Mouse (Mus musculus) liver, embryonic 13.5 days (tissue): ENCODE data around the gene Agtrap. TPM values are rescaled to one million over a fixed set of nuclear protein-coding genes. Genes with fewer than 3 reads are reported as not detected.

ENCODE experiments used
- ATAC-seq: fragments of 200-750 bp; cut with Nextera tagmentation; 2 replicates; pipeline ENCODE4 v1.8.0; 2017; ENCODE audit warnings: low read depth, mild to moderate bottlenecking, moderate number of reproducible peaks, moderate library complexity
- DNase-seq: peaks from one replicate; pipeline ENCODE4 v3.0.0; 2022
- H3K27ac ChIP-seq: fragments of 300-500 bp; sonication (generic); 2 replicates; pipeline ENCODE4 v1.5.1; 2015; ENCODE audit warnings: moderate library complexity, mild to moderate bottlenecking, inconsistent platforms
- H3K27me3 ChIP-seq: fragments of 300-500 bp; sonication (generic); 2 replicates; pipeline ENCODE4 v1.6.1; 2015; ENCODE audit warnings: mild to moderate bottlenecking, inconsistent platforms
- H3K36me3 ChIP-seq: fragments of 300-500 bp; sonication (generic); 2 replicates; pipeline ENCODE4 v1.6.1; 2015; ENCODE audit warnings: mild to moderate bottlenecking, inconsistent platforms
- H3K4me1 ChIP-seq: fragments of 300-500 bp; sonication (generic); replicated peaks from 2 replicates; pipeline ENCODE4 v1.6.1; 2015; ENCODE audit warnings: inconsistent platforms
- H3K4me2 ChIP-seq: fragments of 300-500 bp; sonication (generic); 2 replicates; pipeline ENCODE4 v1.6.1; 2015; ENCODE audit warnings: inconsistent platforms, mild to moderate bottlenecking, moderate library complexity
- H3K4me3 ChIP-seq: fragments of 300-500 bp; sonication (generic); replicated peaks from 2 replicates; pipeline ENCODE4 v1.5.1; 2015; ENCODE audit warnings: mild to moderate bottlenecking, inconsistent platforms
- H3K9ac ChIP-seq: fragments of 300-500 bp; sonication (generic); 2 replicates; pipeline ENCODE4 v1.6.1; 2015; ENCODE audit warnings: mild to moderate bottlenecking, inconsistent platforms
- H3K9me3 ChIP-seq: fragments of 300-500 bp; sonication (generic); replicated peaks from 2 replicates; pipeline ENCODE4 v1.6.1; 2016; ENCODE audit warnings: inconsistent platforms
- WGBS: fragments of 180-500 bp; shearing (Covaris S2); methylation state at CpG from one replicate; pipeline ENCODE4 v1.1.7; 2015; ENCODE audit not compliant: insufficient replicate concordance; 5-methylcytosine and 5-hydroxymethylcytosine counted together
- polyA plus RNA-seq: library from polyadenylated mRNA; unstranded; fragments of >200 nt; fragmentation: Nextera tagmentation; extraction: Ambion mirVana; gene quantifications from 2 replicates; pipeline ENCODE4 v1.2.1, GENCODE M21; 2015

Gene Agtrap
- polyA plus RNA-seq = 11.2 and 11.7 TPM in 2 replicates

DNA sequence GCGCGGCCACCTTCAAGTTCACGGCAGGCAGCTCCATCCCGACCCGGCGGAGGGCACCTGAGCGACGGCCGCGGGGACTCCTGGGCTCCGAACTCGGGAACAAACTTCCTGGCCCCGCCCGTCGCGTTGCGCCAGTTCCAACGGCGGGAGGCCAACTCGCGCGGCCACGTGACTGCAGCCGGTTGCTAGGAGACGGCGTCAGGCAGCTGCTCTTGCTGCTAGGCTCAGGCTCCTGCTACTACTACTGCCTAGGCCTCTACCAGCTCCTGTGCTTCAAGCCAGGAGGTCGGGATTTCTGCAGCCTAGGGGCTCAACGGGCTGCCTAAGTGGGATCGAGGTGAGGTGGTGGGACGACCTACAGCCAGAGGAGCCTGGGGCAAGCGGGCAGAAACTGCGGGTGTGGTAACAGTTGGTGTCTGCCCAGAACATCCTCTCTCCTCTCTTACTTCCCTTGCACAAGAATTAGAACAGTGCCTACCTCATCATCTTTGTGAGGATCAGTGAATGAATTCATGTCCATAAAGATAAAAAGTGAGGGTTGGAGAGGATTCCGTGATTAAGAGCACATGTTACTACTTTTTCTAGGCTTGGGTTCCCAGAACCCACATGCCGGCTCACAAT lies at the start of gene Agtrap:
Gene Agtrap, minus strand, starts transcription at position 125 of the 621 bp plus-strand sequence.
- Histone ChIP-seq H3K9me3 (no peaks in the 10 kb centered on the region), H3K27me3 (no peaks in the 10 kb centered on the region), H3K4me1 (peaks cover 52% of the 10 kb centered on the region), H3K27ac (peak within 1 kb of the TSS; percentile 81), H3K9ac (peak within 1 kb of the TSS; percentile 92), H3K4me3 (peak within 1 kb of the TSS; percentile 83), H3K36me3 (no peaks in the 10 kb centered on the region), H3K4me2 (peak within 1 kb of the TSS; percentile 91)
- ATAC-seq (peak; percentile 79), DNase-seq (peak; percentile 87)
- WGBS = 8% methylated on average over 34 of the region's 34 CpGs

DNA sequence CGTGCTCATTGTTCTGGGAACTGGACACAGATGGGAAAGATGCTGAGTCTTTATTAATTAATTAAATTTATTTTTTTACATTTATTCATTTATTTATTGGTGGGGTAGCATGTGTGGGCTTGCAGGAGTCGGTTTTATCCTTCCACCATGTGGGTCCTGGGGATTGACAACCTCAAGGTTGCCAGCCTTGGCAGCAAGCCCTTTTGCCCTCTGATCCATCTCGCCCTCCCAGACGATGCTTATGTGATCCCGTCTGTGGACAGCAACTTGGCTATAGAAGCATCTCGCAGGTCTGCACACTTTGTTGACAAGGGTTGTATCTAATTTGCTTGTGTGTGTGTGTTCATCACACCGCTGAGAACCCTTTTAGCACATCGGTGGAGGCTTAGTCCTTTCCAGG lies 49.7 kb upstream of the Agtrap start:
- peaks cover 45% of the 10 kb centered on the region for H3K27me3 ChIP-seq
- H3K4me2 ChIP-seq = no peak overlapping the region
- no peak overlapping the region for H3K27ac ChIP-seq
- WGBS = 55% methylated on average over 8 of the region's 8 CpGs
- H3K9me3 ChIP-seq = no peaks in the 10 kb centered on the region
- DNase-seq = no peak
- H3K4me3 ChIP-seq = no peak overlapping the region
- H3K9ac ChIP-seq = no peak overlapping the region
- H3K4me1 ChIP-seq = peaks cover 16% of the 10 kb centered on the region
- no peaks in the 10 kb centered on the region for H3K36me3 ChIP-seq
- no peak for ATAC-seq

DNA sequence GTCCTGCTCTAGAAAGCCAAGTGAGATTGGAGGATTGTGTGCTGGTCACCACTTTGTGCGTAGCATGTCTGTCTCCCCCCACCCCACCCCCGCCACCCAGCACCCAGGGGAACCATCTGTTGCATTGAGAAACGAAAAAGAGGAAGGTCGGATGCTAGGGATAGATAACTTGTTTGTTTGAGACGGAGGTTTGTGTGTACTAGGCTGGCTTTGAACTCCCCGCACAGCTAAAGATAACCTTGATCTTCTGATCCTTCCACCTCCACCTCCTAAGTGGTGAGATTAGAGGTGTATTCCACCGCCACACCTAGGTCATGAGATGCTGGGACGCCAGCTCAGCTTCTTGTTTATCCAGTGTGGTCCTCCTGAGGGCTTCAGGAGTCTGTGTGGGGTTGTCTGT lies 47.2 kb upstream of the Agtrap start:
- 23% methylated on average over 8 of the region's 8 CpGs for WGBS
- H3K4me3 ChIP-seq = no peak overlapping the region
- no peak overlapping the region for H3K4me2 ChIP-seq
- peaks cover 70% of the 10 kb centered on the region for H3K27me3 ChIP-seq
- no peaks in the 10 kb centered on the region for H3K9me3 ChIP-seq
- ATAC-seq (no peak), DNase-seq (no peak)
- H3K27ac ChIP-seq = no peak overlapping the region
- H3K9ac ChIP-seq = no peak overlapping the region
- no peaks in the 10 kb centered on the region for H3K36me3 ChIP-seq
- peaks cover 14% of the 10 kb centered on the region for H3K4me1 ChIP-seq

DNA sequence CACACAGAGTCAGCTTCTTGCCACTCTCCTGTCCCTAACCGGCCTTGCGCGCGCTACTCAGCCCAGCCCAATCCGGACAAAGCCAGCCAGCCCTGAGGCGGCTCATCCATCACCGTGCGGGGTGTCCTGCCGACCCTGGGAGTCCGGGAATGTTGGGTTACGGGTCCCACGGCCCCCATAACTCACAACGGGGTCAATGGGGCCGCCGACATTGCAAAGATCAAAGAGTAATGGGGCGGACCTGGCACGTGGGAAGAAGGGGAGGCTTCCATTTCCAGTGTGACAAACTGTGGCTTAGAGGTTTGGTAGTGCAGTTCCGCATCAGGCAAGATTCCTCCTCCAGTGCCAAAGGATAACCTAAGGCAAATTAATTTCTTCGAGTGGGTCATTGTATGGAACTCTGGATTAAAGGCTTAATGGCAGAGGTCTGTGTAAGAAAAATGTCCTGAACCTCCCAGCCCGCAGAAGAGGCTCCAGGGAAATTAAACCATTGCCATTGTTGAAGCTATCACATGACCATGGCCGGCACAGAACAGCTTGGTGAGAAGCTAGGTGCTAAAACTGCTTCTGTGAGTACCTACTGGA lies 43.8 kb upstream of the Agtrap start:
- DNase-seq (no peak), ATAC-seq (no peak)
- peaks cover 8% of the 10 kb centered on the region for H3K4me1 ChIP-seq
- no peak overlapping the region for H3K9ac ChIP-seq
- no peak overlapping the region for H3K4me3 ChIP-seq
- 0 out of 2 replicates have a peak overlapping the region, but pooled peaks have one; percentile 14 for H3K4me2 ChIP-seq
- peaks cover 72% of the 10 kb centered on the region for H3K27me3 ChIP-seq
- H3K27ac ChIP-seq = no peak overlapping the region
- H3K36me3 ChIP-seq = no peaks in the 10 kb centered on the region
- no peaks in the 10 kb centered on the region for H3K9me3 ChIP-seq
- WGBS = 4% methylated on average over 21 of the region's 21 CpGs

DNA sequence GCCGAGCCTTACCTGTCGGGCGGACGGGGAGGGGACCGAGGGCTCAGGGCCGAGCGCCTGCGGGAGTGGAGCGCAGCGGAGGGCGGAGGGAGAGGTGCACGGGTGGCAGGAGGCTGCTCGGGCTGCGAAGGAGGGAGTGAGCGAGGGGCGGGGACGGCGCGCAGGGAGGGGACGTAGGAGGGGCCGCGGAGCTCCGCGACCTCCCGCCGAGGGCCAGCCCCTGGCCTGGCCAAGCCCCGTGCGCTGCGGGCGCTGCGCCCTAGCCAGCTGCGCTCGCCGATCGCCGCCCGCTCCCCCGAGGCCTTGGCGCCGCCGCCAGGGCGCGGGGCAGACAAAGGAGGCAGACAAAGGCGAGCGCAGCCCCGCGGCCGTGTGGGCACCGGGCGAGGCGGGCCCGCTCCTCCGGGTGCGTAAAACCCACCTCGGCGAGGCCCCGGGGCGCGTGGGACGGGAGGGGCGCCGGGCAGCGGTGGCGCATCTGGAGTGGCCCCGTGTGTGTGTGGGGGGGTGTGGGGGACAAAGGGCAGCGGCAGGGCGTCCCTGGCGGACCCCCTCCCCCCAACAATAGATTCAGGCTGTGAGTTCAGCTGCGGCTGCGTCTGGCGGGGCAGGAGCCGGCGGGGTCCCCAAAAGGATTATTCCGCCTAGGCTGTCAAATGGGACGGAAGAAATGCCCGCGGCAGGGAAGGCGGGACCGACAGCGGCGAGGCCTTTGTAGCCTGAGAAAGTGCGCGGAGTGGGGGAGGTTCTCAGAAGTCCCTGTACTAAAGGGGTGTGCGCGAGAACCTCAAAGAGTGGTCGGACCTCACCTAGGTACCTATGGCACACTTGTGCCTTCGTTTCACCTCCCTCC lies 43.0 kb upstream of the Agtrap start, which contains the start of gene Draxin:
Gene Draxin, minus strand, starts transcription at position 138 of the 853 bp plus-strand sequence.
- 2% methylated on average over 63 of the region's 87 CpGs for WGBS
- H3K4me2 ChIP-seq = peak within 1 kb of the TSS; percentile 58
- no peak within 1 kb of the TSS for H3K9ac ChIP-seq
- peak; percentile 38; the same call in 1 of the 2 replicates for ATAC-seq
- no peaks in the 10 kb centered on the region for H3K9me3 ChIP-seq
- peaks cover 72% of the 10 kb centered on the region for H3K27me3 ChIP-seq
- DNase-seq = no peak
- H3K4me3 ChIP-seq = peak within 1 kb of the TSS; percentile 47
- no peak within 1 kb of the TSS for H3K27ac ChIP-seq
- no peaks in the 10 kb centered on the region for H3K36me3 ChIP-seq
- H3K4me1 ChIP-seq = peaks cover 8% of the 10 kb centered on the region

DNA sequence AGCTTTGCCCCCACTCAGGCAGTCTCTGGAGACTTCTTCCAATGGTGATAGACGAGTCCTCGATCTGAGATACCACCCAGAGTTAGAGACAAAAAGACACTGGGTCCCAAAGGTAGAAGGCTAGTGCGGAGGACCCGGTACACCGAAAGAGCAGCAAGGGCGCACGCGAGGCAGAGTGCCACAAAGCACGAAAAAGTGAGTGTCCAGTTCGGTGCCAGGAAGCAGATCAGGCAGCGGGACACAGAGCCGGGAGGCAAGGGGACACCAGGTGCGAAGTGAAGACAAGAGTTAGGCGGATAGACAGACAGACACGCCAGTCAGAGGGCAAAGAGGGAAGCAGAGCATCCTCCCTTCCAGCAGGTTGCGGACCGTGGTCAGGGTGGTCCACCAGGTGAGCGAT lies 42.3 kb upstream of the Agtrap start, which contains the start of gene Mad2l2:
Gene Mad2l2, plus strand, starts transcription at position 252 of the 400 bp plus-strand sequence.
- H3K4me1 ChIP-seq = peaks cover 8% of the 10 kb centered on the region
- ATAC-seq (no peak), DNase-seq (no peak)
- no peak within 1 kb of the TSS for H3K9ac ChIP-seq
- H3K36me3 ChIP-seq = no peaks in the 10 kb centered on the region
- peak within 1 kb of the TSS; percentile 58 for H3K4me2 ChIP-seq
- H3K4me3 ChIP-seq = peak within 1 kb of the TSS; percentile 47
- H3K27ac ChIP-seq = no peak within 1 kb of the TSS
- no peaks in the 10 kb centered on the region for H3K9me3 ChIP-seq
- peaks cover 72% of the 10 kb centered on the region for H3K27me3 ChIP-seq
- 3% methylated on average over 18 of the region's 18 CpGs for WGBS

DNA sequence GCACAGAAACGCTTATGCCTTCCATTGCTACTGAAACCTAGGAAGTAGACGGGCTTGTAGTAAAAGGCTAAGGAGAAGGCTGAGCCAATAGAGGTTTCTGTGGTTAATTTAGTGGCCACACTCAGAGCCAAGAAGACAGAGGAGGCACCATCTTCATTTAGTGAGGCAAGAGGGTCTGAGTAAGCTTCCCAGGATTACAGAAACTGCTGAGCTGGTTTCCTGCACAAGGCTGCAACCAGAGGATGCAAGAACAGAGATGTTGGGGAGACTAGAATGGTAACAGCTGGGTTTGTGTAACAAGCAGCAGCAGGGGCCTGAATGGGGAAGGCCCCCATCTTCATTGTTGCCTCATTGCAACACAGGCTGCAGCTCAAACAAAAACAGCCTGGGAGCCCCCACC lies 40.8 kb upstream of the Agtrap start:
- DNase-seq = no peak

DNA sequence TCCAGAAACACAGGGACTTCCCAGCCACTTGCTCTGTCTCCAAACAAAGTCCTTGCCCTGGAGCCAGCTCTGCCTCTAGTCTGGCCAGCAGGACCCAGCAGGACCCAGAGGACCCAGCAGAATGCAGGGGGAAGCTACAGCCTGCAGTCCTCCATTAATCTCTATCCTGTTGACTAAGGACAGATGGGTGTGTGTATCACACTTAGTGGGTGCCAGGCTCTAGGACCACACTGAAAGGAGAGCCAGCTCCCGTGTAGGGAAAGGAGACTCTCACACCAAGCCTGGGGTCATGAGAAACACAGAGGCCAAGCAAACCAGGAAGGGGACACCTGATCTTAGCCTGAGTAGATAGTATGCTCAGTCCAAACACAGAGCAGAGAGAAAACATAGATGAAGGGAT lies 40.4 kb upstream of the Agtrap start:
- Histone ChIP-seq H3K4me2 (no peak overlapping the region), H3K4me1 (peaks cover 8% of the 10 kb centered on the region), H3K4me3 (no peak overlapping the region), H3K36me3 (no peaks in the 10 kb centered on the region), H3K27me3 (peaks cover 65% of the 10 kb centered on the region), H3K27ac (no peak overlapping the region), H3K9me3 (no peaks in the 10 kb centered on the region), H3K9ac (no peak overlapping the region)
- ATAC-seq (no peak), DNase-seq (no peak)
- 35% methylated on average over 1 of the region's 1 CpGs for WGBS

More for the DNA sequence above, 40.8 kb upstream of the Agtrap start:
- Histone ChIP-seq H3K4me1 (peaks cover 8% of the 10 kb centered on the region), H3K27me3 (peaks cover 68% of the 10 kb centered on the region), H3K27ac (no peak overlapping the region), H3K9ac (no peak overlapping the region), H3K4me3 (no peak overlapping the region), H3K9me3 (no peaks in the 10 kb centered on the region), H3K36me3 (no peaks in the 10 kb centered on the region), H3K4me2 (no peak overlapping the region)
- no peak for ATAC-seq
- 28% methylated on average over 2 of the region's 2 CpGs for whole genome bisulfite sequencing

DNA sequence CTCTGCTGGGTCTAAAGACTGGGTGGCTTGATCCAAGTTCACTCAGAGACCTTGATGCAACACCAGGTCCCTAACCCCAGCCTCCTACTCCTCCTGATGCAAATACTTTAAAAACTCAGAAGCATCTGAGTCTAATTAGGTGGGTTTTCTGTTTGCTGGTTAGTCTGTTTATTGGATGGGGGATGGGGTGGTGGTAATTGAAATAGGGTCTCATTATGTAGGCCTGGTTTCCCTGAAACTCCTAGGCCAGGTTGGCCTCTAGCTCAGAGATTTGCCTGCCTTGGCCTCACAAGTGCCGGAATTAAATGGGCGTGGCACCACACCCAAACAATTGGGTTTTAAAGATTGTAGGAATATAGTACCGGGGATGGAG lies 34.8 kb upstream of the Agtrap start:
- ATAC-seq (no peak), DNase-seq (no peak)
- WGBS = 47% methylated on average over 3 of the region's 3 CpGs
- Histone ChIP-seq H3K4me1 (no peaks in the 10 kb centered on the region), H3K27ac (no peak overlapping the region), H3K4me2 (no peak overlapping the region), H3K36me3 (no peaks in the 10 kb centered on the region), H3K27me3 (peaks cover 15% of the 10 kb centered on the region), H3K4me3 (no peak overlapping the region), H3K9ac (no peak overlapping the region), H3K9me3 (no peaks in the 10 kb centered on the region)

DNA sequence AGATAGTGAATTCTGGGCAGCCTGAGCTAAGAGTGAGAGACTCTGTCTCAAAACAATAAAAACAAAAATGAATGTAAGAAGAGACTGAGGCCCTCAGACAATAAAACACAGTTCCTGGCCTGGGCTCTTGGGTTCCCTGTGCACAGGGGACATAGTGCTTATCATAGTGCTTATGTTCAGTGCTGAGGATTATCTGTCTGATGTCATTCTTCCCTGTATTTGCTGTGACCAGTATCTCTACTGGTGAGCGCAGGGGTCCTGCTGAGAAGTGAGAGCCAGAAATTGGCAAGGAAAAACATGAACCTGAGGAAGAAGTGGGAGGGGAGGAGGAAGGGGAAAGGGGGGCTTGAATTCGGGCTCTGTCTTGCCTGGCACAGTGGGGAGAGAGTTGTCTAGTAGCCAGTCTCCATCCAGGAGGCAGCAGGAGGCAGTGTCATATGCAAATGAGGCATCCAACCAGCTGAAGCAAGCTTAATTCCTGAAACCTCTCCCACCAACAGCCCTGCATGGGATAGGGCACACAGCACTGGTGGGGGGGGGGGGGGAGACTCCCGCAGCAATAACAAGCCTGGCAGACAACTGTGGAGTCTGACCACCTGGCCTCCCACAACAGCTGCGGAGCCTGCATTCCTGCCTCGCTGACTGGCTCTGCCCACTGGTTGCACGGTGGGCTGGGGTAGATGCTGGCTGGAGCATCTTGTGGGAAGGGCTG lies 34.3 kb upstream of the Agtrap start:
- no peak for DNase-seq
- ATAC-seq = no peak
- WGBS = 28% methylated on average over 6 of the region's 6 CpGs

DNA sequence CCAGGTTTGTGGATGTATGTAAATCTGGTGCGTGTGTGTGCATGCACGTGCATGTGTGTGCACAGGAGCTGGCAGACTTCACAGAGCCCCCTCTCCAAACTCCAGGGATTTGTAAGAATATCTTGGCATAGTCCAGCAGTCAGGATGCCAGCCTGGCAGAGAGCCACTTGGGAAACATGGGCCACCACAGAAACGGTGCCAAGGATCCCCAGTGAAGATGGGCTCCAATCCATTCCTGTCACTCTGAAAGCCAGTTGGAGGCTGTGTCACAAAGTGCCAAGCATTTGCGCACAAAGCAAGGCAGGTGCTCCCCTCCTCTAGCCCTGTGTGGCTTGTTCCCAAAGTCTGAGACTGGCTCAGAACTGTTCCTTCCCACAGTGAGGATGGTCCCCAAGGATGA lies 33.5 kb upstream of the Agtrap start:
- 60% methylated on average over 4 of the region's 4 CpGs for WGBS
- Histone ChIP-seq H3K4me1 (no peaks in the 10 kb centered on the region), H3K27ac (no peak overlapping the region), H3K27me3 (peaks cover 9% of the 10 kb centered on the region; the same call in 1 of the 2 replicates), H3K4me3 (no peak overlapping the region), H3K4me2 (no peak overlapping the region), H3K36me3 (no peaks in the 10 kb centered on the region), H3K9me3 (no peaks in the 10 kb centered on the region; the same call in 1 of the 2 replicates), H3K9ac (no peak overlapping the region)
- DNase-seq (no peak), ATAC-seq (no peak)

More for the DNA sequence above, 34.3 kb upstream of the Agtrap start:
- Histone ChIP-seq H3K4me3 (no peak overlapping the region), H3K9ac (no peak overlapping the region), H3K4me2 (no peak overlapping the region), H3K4me1 (no peaks in the 10 kb centered on the region), H3K27ac (no peak overlapping the region), H3K27me3 (peaks cover 10% of the 10 kb centered on the region; the same call in 1 of the 2 replicates), H3K9me3 (no peaks in the 10 kb centered on the region; the same call in 1 of the 2 replicates), H3K36me3 (no peaks in the 10 kb centered on the region)
